Mouse (Mus musculus) left cerebral cortex, adult 2 months (tissue): ENCODE results near the gene Egr4. TPM values are rescaled to one million over a fixed set of nuclear protein-coding genes. Genes with fewer than 3 reads are reported as not detected.

Source experiments
- DNase-seq, 2 experiments: peaks; one replicate each; pipeline ENCODE4 v3.0.0; 2021 to 2022; ENCODE audit warnings: low spot score in 2 of 2, mixed read lengths in 1 of 2; ENCODE audit errors: extremely low spot score in 1 of 2
- H3K27ac ChIP-seq: fragments of 200-600 bp; 2 replicates; pipeline ENCODE4 v1.8.1; 2022
- H3K4me3 ChIP-seq: fragments of 200-600 bp; 2 replicates; pipeline ENCODE4 v1.8.1; 2022
- CTCF ChIP-seq: fragments of 200-600 bp; IDR thresholded peaks from 2 replicates; pipeline ENCODE4 v1.8.1; 2022; ENCODE audit warnings: antibody characterized with exemption, mild to moderate bottlenecking, moderate library complexity
- intact Hi-C: fragments of 180-260 bp; cut with DNase I; formaldehyde crosslinking; loops from one replicate; pipeline ENCODE4 v1.15.1; 2025
- total RNA-seq, 2 experiments: library from RNA; stranded (reverse); gene quantifications; 2 replicates each; pipeline ENCODE4 v1.2.3; 2021

Egr4 gene
- total RNA-seq, 2 experiments from 2014 or later, result 43.7 to 95.7 TPM

GRCm38 (mm10) chr6:85469660-85470430 is 43.5 kb downstream of the Egr4 start:
- intact Hi-C loops, result no loop called here
- no peak for TF ChIP-seq CTCF
- no peak for DNase-seq
- H3K4me3 ChIP-seq, result no peak overlapping the region
- H3K27ac ChIP-seq, result peak overlapping the region; percentile 40; the same call in 1 of the 2 replicates

- Histone ChIP-seq H3K4me3 (no peak overlapping the region), H3K27ac (no peak overlapping the region)
- peak; percentile 62 for TF ChIP-seq CTCF
- DNase-seq, result no peak
- intact Hi-C loops, result no loop called here
Observed at GRCm38 (mm10) chr6:85465381-85465780, 48.0 kb downstream of the Egr4 start.

Other genes starting within 250 kb of the Egr4 start
- 100 to 1,000 TPM; 161 to 173 TPM for gene Sfxn5, start 180.2 kb downstream of the Egr4 start, total RNA-seq
- gene Rab11fip5, start 139.0 kb downstream of the Egr4 start, total RNA-seq, result 10 to 100 TPM; 74.5 to 78.6 TPM
- gene Noto, start 89.7 kb downstream of the Egr4 start, total RNA-seq, result not detected
- 10 to 100 TPM; 48.8 to 52.7 TPM for gene Smyd5, start 81.6 kb downstream of the Egr4 start, total RNA-seq
- gene Cct7, start 62.1 kb downstream of the Egr4 start, total RNA-seq, result 100 to 1,000 TPM; 200 to 226 TPM
- gene Pradc1, start 61.6 kb downstream of the Egr4 start, total RNA-seq, result 10 to 100 TPM; 25.3 to 26.0 TPM
- gene Fbxo41, start 10.6 kb downstream of the Egr4 start, total RNA-seq, result 100 to 1,000 TPM; 101 to 102 TPM
- 10 to 100 TPM in 1 of 2 experiments, 1 to 10 TPM in 1; 9.5 to 10.4 TPM for gene Alms1, start 73.9 kb upstream of the Egr4 start, total RNA-seq
- gene Nat8f7, start 199.6 kb upstream of the Egr4 start, total RNA-seq, result 1 to 10 TPM; 3.8 to 4.5 TPM